Mouse (Mus musculus) megakaryocyte, embryonic 14.5 days (primary cell): ENCODE data around the gene Azin2.

ENCODE experiments used
- FLI1 ChIP-seq: IDR thresholded peaks from 2 replicates; pipeline ENCODE4 v1.6.1; 2012; ENCODE audit warnings: low read length, inconsistent platforms, mixed read lengths
- GATA1 ChIP-seq: IDR thresholded peaks from 3 replicates; pipeline ENCODE4 v1.6.1; 2012; ENCODE audit warnings: mixed read lengths, low read length, inconsistent platforms, borderline replicate concordance

DNA sequence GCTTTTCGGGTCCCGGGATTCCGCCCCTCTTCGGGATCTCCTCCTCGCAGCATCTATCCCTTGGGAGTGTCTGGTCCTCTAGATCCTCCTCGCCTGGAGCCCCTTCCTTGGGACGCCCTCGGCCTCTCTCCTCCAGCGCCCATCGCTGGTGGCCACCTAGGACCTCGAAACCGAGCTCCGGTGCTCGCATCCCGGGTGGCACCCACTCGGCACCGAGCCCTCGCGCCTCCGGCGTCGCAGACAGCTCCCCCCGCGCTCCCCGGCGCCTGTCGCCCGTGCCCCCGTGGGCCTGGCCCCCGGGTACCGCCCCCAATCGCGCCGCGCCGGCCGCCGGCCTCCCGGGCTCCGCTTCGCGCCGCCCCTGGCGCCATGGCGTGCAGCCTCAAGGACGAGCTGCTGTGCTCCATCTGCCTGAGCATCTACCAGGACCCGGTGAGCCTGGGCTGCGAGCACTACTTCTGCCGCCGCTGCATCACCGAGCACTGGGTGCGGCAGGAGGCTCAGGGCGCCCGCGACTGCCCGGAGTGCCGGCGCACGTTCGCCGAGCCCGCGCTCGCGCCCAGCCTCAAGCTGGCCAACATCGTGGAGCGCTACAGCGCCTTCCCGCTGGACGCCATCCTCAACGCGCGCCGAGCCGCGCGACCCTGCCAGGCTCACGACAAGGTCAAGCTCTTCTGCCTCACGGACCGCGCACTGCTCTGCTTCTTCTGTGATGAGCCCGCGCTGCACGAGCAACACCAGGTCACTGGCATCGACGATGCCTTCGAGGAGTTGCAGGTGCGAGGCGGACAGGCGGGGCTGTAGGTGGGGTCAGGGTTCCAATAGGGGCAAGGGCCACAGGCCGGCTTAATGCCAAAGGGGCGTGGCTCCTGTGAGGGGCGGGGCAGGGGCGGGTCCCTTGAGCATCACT is 78.2 kb downstream of the Azin2 start:
- no peak for TF ChIP-seq GATA1
- TF ChIP-seq FLI1 = no peak
